Mouse (Mus musculus) kidney, postnatal 14 days (tissue): Measurements from ENCODE around the gene Gm49340.
"Not testable (repeated sequence)": the region's sequence is repeated elsewhere in the genome, so short reads cannot be mapped to it uniquely, and the experiment has no call there.

Experiments
- DNase-seq: peaks from one replicate; pipeline ENCODE4 v3.0.0; 2022; ENCODE audit warnings: mixed read lengths

Gm49340 gene

GRCm38 (mm10) chr11:73329442-73329841 is at the start of gene Gm49340, which contains the start of the genes Aspa and Spata22:
Gm49340 (plus strand) TSS chr11:73329741.
Aspa (minus strand) TSS chr11:73329596.
Spata22 (plus strand) TSS chr11:73329741.
- no peak for DNase-seq

DNA sequence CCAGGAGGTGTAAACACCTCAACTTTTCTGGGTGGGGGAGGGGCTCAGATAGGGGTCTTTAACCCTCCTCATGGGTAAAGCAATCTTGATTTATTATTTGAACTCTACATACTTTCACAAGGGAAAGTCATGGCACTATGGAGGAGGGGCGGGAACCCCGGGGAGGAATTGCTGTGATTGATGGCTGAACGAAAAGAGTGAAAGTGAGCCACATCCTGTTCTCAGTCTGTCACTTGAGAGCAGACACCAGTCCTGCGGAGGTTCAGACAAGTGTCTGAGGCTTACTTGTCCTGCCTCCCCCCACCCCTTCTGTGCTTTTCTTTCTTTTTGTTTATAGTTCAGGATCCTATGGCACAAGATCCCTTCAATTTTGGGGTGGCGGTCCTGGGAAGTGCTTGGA is 48.8 kb upstream of the Gm49340 start:
- DNase-seq: no peak

DNA sequence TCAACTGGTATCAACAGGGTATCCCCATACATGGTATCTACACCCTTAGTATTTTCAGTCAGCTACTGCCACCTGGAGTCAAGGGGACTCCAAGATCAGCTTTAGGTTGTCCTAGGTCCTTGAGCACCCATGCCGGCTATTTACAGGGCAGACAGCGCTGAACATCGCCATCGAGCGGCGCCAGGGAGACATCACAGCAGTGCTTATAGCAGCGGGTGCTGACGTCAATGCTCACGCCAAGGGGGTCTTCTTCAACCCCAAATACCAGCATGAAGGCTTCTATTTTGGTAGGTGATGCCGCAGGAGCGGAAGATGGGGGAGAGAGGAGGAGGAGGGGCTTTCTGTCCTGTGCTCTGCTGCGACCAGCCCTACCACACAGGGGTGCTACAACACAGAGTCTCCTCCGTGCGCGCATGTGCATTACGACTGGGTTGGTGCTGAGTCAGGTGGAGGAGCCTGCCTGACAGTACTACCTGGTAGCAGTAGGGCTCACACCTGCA is 48.0 kb upstream of the Gm49340 start:
- peak; percentile 68 for DNase-seq

GRCm38 (mm10) chr11:73283369-73283768 is 46.2 kb upstream of the Gm49340 start:
- peak; percentile 58 for DNase-seq

- DNase-seq: no peak
Observed at GRCm38 (mm10) chr11:73283926-73284325, 45.6 kb upstream of the Gm49340 start.

DNA sequence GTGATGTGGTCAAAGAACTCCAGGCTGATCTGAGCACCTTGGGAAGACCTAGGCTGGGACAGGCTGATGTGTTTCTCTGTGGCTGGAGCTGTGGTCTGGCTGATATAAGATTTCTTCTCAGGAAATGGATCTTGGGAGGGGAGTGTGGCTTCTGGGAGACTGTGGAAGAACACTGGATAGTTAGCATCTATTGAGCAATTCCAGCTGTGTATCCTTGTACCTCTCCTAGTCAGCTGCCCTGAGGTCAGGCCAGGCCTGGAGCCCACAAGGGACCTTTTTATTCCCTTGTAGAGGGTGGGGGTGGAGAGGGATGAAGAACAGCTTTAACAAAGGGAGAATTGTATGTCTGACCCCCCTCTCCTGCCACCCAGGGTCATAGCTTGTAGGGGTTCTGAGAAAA is 45.2 kb upstream of the Gm49340 start:
- no peak for DNase-seq

DNA sequence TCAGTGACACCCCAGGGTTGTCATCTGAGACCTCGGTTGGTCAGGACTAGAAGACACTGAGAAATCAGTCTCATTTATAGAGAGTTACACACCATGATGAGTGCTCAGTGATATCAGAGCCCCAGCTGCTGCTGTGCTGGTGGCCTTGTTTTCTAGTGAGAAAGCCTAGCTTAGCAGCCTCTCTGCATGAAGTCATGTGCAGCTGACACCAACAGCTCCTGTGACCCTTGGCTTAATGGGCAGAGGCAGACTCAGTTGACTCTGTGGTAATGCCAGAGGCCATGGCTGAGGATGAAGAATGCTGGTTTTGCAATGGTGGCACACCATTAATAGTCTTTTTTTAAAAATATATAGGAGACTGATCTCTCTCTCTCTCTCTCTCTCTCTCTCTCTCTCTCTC is 39.9 kb upstream of the Gm49340 start:
- no peak for DNase-seq

GRCm38 (mm10) chr11:73303123-73303522 is 26.4 kb upstream of the Gm49340 start:
- no peak for DNase-seq

DNA sequence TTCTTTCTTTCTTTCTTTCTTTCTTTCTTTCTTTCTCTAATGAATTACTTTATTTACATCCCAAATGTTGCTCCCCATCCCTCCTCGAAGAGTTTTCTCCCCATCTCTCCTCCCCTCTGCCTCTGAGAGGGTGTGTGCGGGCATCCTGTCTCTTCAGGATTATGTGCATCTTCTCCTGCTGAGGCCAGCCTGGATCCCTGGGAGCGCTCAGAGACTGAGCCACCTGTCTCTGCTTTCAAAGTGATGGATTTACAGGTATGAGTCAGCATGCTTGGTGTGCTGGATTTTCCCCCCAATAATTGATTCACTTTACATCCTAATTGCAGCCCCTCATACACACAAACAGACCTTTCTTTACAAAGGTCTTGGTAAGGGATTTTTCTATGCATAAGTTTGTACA is 13.6 kb upstream of the Gm49340 start:
- DNase-seq: no peak

DNA sequence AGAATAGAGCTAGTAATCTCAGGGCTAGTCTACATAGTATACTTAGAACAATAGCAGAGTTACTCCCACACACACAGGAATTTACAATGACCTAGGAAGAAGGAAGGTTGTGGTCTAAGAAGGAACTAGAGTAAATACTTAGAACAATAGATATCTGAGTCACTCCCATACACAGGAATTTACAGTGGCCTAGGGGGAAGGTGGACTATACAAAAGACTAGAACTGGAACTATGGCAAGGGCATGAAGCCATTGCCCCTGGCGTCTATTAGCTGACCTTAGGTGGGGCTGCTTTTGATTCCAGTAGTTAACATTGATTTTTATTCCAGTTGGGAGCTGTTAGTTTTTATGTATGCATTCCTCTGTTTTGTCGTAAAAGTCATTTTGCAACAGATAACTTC is 11.0 kb upstream of the Gm49340 start:
- DNase-seq: not testable (repeated sequence)

DNA sequence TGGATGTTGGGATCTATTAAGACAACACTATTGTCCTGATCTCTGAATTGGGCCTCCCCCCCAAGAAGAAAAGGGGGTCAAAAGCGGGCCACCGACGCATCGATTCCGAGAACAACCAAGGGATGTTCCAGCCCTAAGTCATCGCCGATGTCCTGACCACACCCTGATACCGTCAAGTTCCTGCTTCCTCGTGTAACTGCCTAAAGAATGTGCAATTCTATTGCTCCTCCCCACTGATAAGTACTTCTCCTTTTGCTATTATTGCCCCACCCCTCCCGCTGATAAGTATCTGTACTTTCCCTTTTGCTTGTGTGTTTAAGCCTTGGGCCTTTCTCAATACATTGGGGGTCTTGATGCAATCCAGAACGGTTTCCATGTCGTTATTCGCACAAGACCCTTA is 8.5 kb upstream of the Gm49340 start:
- DNase-seq: not testable (repeated sequence)

DNA sequence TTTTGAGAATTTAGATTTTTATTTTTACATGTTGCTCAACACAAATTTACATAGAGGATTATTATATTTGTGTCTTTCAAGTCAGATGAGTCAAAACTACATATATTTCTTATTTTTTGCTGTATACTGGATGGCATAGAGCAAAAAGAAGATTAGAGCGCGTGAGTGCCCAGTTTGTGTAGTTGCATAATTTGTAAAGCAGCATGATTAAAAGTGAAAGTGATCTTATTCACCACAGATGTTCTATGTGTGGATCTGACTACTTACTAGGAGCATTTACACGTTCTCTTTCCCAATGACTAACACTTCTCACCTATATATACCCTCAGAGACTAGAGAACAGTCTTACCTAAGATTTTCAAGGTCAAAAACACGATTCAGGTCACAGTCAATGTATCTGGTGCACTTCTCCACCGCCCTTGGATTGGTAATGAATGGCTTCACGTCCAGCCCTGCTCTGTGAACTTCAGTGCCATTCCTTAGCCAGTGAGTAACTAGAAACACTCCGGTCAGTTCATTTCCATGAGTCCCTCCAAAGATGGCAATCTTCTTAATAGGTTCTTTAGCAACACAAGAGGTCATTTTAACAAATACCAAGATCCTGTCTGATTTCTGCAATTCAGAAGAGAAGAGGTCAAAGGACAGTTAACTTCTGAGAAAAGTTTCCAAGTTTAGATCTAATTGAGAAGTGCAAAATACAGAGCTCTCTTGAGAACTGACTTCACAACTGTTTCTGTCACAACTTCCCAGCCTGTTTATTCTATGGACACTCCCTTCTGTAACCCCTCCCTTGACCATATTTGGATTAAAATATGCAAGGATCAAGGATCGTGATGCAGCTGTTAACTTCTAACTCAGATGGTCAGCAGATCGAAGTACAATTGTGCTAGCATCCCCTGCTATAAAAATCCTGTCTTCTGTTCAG is 5.4 kb upstream of the Gm49340 start:
- DNase-seq: peak; percentile 56

GRCm38 (mm10) chr11:73326485-73326886 is 3.1 kb upstream of the Gm49340 start:
- DNase-seq: peak; percentile 80

- DNase-seq: no peak
Observed at GRCm38 (mm10) chr11:73327361-73327760, 2.2 kb upstream of the Gm49340 start.

- DNase-seq: no peak
Observed at GRCm38 (mm10) chr11:73333357-73333756, 3.8 kb downstream of the Gm49340 start.

DNA sequence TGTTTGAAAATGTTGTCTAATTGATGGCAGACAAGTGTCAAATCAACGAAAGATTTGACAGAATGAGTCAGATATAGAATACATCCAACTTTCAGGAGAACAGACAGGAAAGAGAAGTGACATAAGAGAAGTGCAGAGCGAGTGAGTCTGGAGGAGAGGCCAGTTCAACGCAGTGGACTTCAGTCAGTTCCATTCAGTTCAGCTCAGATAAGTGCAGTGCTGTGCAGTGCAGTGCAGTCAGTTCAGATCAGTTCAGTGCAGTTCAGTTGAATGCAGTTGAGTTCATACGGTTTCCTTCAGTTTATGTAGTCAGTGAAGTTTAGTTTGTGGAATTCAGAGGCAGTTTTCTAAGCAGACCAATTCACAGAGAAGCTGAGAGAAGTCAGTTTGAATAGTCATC is 7.4 kb downstream of the Gm49340 start:
- no peak for DNase-seq

DNA sequence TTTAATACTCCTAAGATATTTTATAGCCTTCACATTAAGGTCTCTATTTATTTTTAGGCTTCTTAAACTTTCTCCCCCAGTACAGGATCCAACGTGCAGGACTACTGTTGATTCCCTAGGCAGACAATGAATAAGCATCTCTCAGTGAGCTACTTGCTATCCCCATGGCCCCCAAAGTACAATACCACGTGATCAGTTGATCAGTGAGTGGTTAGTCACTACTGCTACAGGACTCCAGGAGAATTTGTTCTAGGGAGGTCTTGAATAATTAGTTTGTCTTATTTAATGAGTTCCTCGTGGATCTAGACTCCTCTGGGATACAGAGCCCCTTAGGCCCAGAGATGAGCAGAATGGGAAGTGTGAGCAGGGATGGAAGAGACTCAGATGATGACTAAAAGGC is 20.9 kb downstream of the Gm49340 start, which contains the start of gene Olfr20:
TSS of gene Olfr20 (plus strand) at position 301 of the 400 bp plus-strand sequence.
- DNase-seq: no peak

DNA sequence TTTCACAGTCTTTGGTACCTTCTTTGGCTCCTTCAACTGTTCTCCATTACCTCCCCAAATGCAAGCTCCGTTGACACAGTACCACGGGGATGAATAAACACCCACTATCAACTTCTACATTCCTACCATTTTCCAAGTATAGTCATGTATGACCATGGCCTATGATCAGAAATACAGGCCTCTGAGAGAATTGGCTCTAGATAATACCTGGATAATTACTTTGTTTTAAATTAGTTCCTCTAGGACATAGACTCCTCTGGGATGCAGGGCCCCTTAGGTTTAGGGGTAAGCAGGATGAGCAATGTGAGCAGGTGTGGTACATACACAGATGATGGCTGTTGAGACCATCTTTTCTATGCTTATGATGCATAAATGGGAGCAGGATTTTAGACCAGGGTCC is 41.4 kb downstream of the Gm49340 start, which contains the start of gene Olfr376:
TSS of gene Olfr376 (plus strand) at position 301 of the 400 bp plus-strand sequence.
- DNase-seq: no peak

DNA sequence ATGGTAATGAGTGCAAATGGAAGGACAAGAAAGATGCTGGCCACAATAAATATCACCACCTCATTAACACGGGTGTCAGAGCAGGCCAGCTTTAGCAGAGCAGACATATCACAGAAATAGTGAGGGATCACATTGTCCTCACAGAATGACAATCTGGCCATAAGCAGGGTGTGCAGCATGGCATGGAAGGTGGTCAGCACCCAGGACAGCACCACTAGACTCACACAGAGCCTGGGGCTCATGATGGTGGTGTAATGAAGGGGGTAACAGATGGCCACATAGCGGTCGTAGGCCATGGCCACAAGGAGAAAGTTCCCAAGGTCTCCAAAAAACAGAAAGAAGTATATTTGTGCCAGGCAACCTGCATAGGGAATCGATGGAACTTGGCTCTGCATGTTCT is 65.8 kb downstream of the Gm49340 start:
- DNase-seq: peak; percentile 0

DNA sequence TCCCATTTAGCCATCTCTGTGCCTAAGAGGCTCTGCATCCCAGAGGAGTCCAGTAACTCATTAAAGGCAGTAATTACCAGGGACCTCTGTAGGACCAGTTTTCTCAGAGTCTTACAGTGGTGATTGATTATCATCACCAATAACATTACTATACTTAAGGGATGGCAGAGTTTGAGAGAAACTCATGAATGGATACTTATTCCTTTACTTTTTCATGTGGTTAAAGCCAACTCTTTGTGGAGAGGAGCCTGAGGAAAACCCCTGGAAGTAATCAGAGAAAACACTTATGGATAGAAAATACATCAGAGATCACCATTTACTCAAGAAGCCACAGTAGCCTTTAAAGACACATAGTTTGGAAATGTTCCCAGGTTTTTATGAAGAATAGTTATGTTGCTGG is 70.0 kb downstream of the Gm49340 start, which contains the start of gene Olfr1:
TSS of gene Olfr1 (minus strand) at position 101 of the 400 bp plus-strand sequence.
- no peak for DNase-seq
